Mouse (Mus musculus): ENCODE data around the gene Fbxl16.

Gene Fbxl16

GRCm38 (mm10) chr17:25843636-25844395 lies 34.9 kb downstream of the Fbxl16 start:
- no peak for DNase-seq

GRCm38 (mm10) chr17:25844396-25844901 lies 35.6 kb downstream of the Fbxl16 start, which contains the start of gene Rhot2:
Gene Rhot2, minus strand, starts transcription at chr17:25844851.
- peak; percentile 98 for DNase-seq

GRCm38 (mm10) chr17:25860229-25860628 lies 51.3 kb downstream of the Fbxl16 start:
- DNase-seq, result no peak

- DNase-seq, result peak; percentile 89
Observed at GRCm38 (mm10) chr17:25860832-25861703, 52.2 kb downstream of the Fbxl16 start, which contains the start of gene Wdr90. Gene Wdr90, minus strand, starts transcription at chr17:25861501.

GRCm38 (mm10) chr17:25861704-25862612 lies 53.1 kb downstream of the Fbxl16 start:
- DNase-seq, result no peak

- no peak for DNase-seq
Observed at GRCm38 (mm10) chr17:25863681-25864080, 54.8 kb downstream of the Fbxl16 start.

- no peak for DNase-seq
Observed at GRCm38 (mm10) chr17:25864311-25864710, 55.4 kb downstream of the Fbxl16 start.

GRCm38 (mm10) chr17:25865288-25865687 lies 56.4 kb downstream of the Fbxl16 start:
- DNase-seq, result no peak

GRCm38 (mm10) chr17:25866172-25866571 lies 57.3 kb downstream of the Fbxl16 start:
- no peak for DNase-seq

- peak; percentile 56 for DNase-seq
Observed at GRCm38 (mm10) chr17:25867509-25867835, 58.6 kb downstream of the Fbxl16 start.

GRCm38 (mm10) chr17:25867836-25868600 lies 59.1 kb downstream of the Fbxl16 start:
- DNase-seq, result no peak

GRCm38 (mm10) chr17:25868601-25869191 lies 59.8 kb downstream of the Fbxl16 start, which contains the start of gene Mcrip2:
Gene Mcrip2, minus strand, starts transcription at chr17:25868764.
- peak; percentile 78 for DNase-seq

- DNase-seq, result no peak
Observed at GRCm38 (mm10) chr17:25869498-25869897, 60.6 kb downstream of the Fbxl16 start.

GRCm38 (mm10) chr17:25869954-25870353 lies 61.1 kb downstream of the Fbxl16 start:
- no peak for DNase-seq

Data from thymus, postnatal 4 days (tissue).